Mouse (Mus musculus): ENCODE data around the gene Gm14406. TPM values are rescaled to one million over a fixed set of nuclear protein-coding genes. Genes with fewer than 3 reads are reported as not detected.

The Gm14406 gene
- polyA plus RNA-seq, 1 experiment from 2014 or later: not detected

GRCm38 (mm10) chr2:177523061-177523460 lies 54.9 kb downstream of the Gm14406 start:
- Histone ChIP-seq H3K4me3 (ENCODE audit: low read depth, low read length) (no peak overlapping the region), H3K27me3 (replicated peaks; ENCODE audit: control insufficient read depth, insufficient read depth, low read length) (no peaks in the 10 kb centered on the region), H3K4me1 (replicated peaks; ENCODE audit: control insufficient read depth, insufficient read depth, low read length) (no peaks in the 10 kb centered on the region), H3K36me3 (ENCODE audit: control insufficient read depth, insufficient read depth) (no peaks in the 10 kb centered on the region), H3K9me3 (ENCODE audit: control insufficient read depth) (no peaks in the 10 kb centered on the region), H3K27ac (ENCODE audit: low read depth, low read length) (no peak overlapping the region), H3K4me2 (replicated peaks; ENCODE audit: low read depth) (no peak overlapping the region), H3K9ac (ENCODE audit: low read depth, low read length) (no peak overlapping the region)
- no peak for ATAC-seq
- no peak for TF ChIP-seq CTCF (IDR thresholded peaks at IDR 0.05; ENCODE audit: low read depth)
- WGBS: 91% methylated on average over 19 of the region's 20 CpGs

- H3K27me3 ChIP-seq (replicated peaks; ENCODE audit: control insufficient read depth, insufficient read depth, low read length): no peaks in the 10 kb centered on the region
- H3K27ac ChIP-seq (ENCODE audit: low read depth, low read length): no peak overlapping the region
- no peaks in the 10 kb centered on the region for H3K4me1 ChIP-seq (replicated peaks; ENCODE audit: control insufficient read depth, insufficient read depth, low read length)
- WGBS: 74% methylated on average over 8 of the region's 8 CpGs
- H3K36me3 ChIP-seq (ENCODE audit: control insufficient read depth, insufficient read depth): no peaks in the 10 kb centered on the region
- no peak overlapping the region for H3K4me2 ChIP-seq (replicated peaks; ENCODE audit: low read depth)
- no peak for TF ChIP-seq CTCF (IDR thresholded peaks at IDR 0.05; ENCODE audit: low read depth)
- no peak overlapping the region for H3K9ac ChIP-seq (ENCODE audit: low read depth, low read length)
- no peak for ATAC-seq
- no peaks in the 10 kb centered on the region for H3K9me3 ChIP-seq (ENCODE audit: control insufficient read depth)
- no peak overlapping the region for H3K4me3 ChIP-seq (ENCODE audit: low read depth, low read length)
These were observed 58.0 kb downstream of the Gm14406 start for GRCm38 (mm10) chr2:177520035-177520434.

Other genes with a start within 250 kb of the Gm14406 start
- gene Gm14418, start 179.9 kb downstream of the Gm14406 start, polyA plus RNA-seq (2015; fragmentation: Nextera tagmentation; extraction: Ambion mirVana): 2.1 and 2.8 TPM in 2 replicates
- gene Zfp970, start 113.5 kb downstream of the Gm14406 start, polyA plus RNA-seq (2015; fragmentation: Nextera tagmentation; extraction: Ambion mirVana): 4.7 and 5.6 TPM in 2 replicates
- 1.3 and 1.4 TPM in 2 replicates for gene Gm14403, start 80.0 kb downstream of the Gm14406 start, polyA plus RNA-seq (2015; fragmentation: Nextera tagmentation; extraction: Ambion mirVana)
- gene Gm14322, start 181.1 kb upstream of the Gm14406 start, polyA plus RNA-seq (2015; fragmentation: Nextera tagmentation; extraction: Ambion mirVana): 1.5 and 1.6 TPM in 2 replicates